ENCODE assay signal across 7 mouse cellular contexts in the genomic region with DNA sequence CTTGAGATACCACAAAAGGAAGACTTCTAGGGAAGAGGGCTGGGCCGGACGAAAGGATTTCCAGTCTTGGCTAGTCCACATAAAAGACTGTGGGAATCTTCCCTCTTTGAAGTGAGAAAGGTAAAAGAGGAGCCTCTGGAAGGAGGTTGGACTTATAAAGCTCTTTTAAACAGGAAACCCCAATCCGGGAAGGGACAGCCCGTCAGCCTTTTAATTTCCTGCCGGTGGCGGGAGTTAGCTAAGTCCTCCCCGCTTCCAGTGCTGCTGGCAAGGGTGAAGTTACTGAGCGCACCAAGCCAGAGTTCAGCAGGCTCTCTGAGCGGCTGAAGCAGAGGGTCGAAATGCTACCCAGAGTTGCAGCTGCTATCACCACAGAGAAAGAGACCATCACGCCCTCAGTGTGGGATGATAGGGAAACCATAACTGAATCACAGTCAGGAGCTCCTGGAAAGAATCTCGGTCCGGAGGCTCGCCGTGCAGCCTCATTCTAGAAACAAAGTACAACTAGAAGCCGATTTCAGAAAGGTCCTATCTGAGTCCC.
DNase-seq lines count a peak whose midpoint lies in the region; ATAC-seq and TF ChIP-seq lines count a peak whose summit lies in the region.

No protein-coding gene starts in this region.

- H3K36me3 ChIP-seq in E14TG2a.4 (ENCODE audit: insufficient read depth, low read length) (no peaks in the 10 kb centered on the region), myocyte (ENCODE audit: control insufficient read depth, insufficient read depth) (no peaks in the 10 kb centered on the region)
- H3K36me3 ChIP-seq in hindbrain, embryonic 13.5 days, result no peaks in the 10 kb centered on the region

- H3K9ac ChIP-seq in hindbrain, embryonic 13.5 days, result peak overlapping the region; percentile 82

- H3K4me2 ChIP-seq in hindbrain, embryonic 13.5 days, result peak overlapping the region; percentile 91
- peak overlapping the region; percentile 91 for H3K4me2 ChIP-seq in myocyte (ENCODE audit: low read depth)

- H3K4me1 ChIP-seq in E14TG2a.4 (replicated peaks; ENCODE audit: low read depth, low read length), result peaks cover 32% of the 10 kb centered on the region
- peaks cover 26% of the 10 kb centered on the region for H3K4me1 ChIP-seq in hindbrain, embryonic 13.5 days (replicated peaks)

- no peak for TF ChIP-seq CTCF in E14TG2a.4 (conservative IDR thresholded peaks at IDR 0.05; ENCODE audit: low read length)

- peak; percentile 41 for ATAC-seq in hindbrain, embryonic 13.5 days (ENCODE audit: low FRiP score)

- H3K79me2 ChIP-seq in myocyte (ENCODE audit: control insufficient read depth, insufficient read depth), result peaks cover 68% of the 10 kb centered on the region

- TF ChIP-seq POLR2A in myocyte (IDR thresholded peaks at IDR 0.05; ENCODE audit: insufficient read length, low read depth), result peak; percentile 48

- peak overlapping the region; percentile 49 for H3ac ChIP-seq in myocyte (ENCODE audit: control insufficient read depth, insufficient read length)

- H3K27me3 ChIP-seq in E14TG2a.4 (ENCODE audit: insufficient read depth, low read length) (peaks cover 67% of the 10 kb centered on the region), myocyte (ENCODE audit: control insufficient read depth, insufficient read depth, insufficient read length) (no peaks in the 10 kb centered on the region)
- H3K27me3 ChIP-seq in hindbrain, embryonic 13.5 days, result peaks cover 5% of the 10 kb centered on the region; the same call in 1 of the 2 replicates

- H3K4me3 ChIP-seq in E14TG2a.4 (replicated peaks; ENCODE audit: low read length) (peak overlapping the region; percentile 82), myocyte (peak overlapping the region; percentile 92)
- H3K4me3 ChIP-seq in hindbrain, embryonic 13.5 days, result peak overlapping the region; percentile 64

- peaks cover 5% of the 10 kb centered on the region; the same call in 1 of the 2 replicates for H3K9me3 ChIP-seq in E14TG2a.4 (ENCODE audit: low read length)
- H3K9me3 ChIP-seq in hindbrain, embryonic 13.5 days, result no peaks in the 10 kb centered on the region

- DNase-seq in adipocyte (ENCODE audit: low spot score), result peak; percentile 57
- peak; percentile 49 for DNase-seq in forelimb bud, embryonic 11.5 days (ENCODE audit: low read depth, low spot score)
- peak; percentile 19 for DNase-seq in liver
- no peak for DNase-seq in left cerebral cortex, adult 11 months (ENCODE audit: low spot score)

- WGBS in hindbrain, embryonic 13.5 days, result under 1% methylated on average over 16 of the region's 16 CpGs

- peak overlapping the region; percentile 37; the same call in 1 of the 2 replicates for H3K27ac ChIP-seq in hindbrain, embryonic 13.5 days

TF ChIP-seq in myocyte, 11 proteins besides CTCF, POLR2A, EP300 and RAD21:
- TF ChIP-seq MYOG (IDR thresholded peaks at IDR 0.05; ENCODE audit: control insufficient read depth in 1 of 3, insufficient read depth in 1 of 3, insufficient read length in 2 of 3, low read depth in 2 of 3) (peak in 1 of 3 experiments; percentile 71), TCF3 (IDR thresholded peaks at IDR 0.05; ENCODE audit: insufficient read length, low read depth) (no peak), SRF (IDR thresholded peaks at IDR 0.05; ENCODE audit: control insufficient read depth, insufficient read length, low read depth) (no peak), TCF12 (IDR thresholded peaks at IDR 0.05; ENCODE audit: insufficient read depth, poor library complexity, severe bottlenecking) (no peak), CEBPB (IDR thresholded peaks at IDR 0.05; ENCODE audit: insufficient read depth, poor library complexity, severe bottlenecking) (no peak), REST (IDR thresholded peaks at IDR 0.05; ENCODE audit: insufficient read depth, insufficient read length) (no peak), USF1 (IDR thresholded peaks at IDR 0.05; ENCODE audit: low read depth) (no peak), E2F4 (IDR thresholded peaks at IDR 0.05; ENCODE audit: insufficient read depth) (no peak), MYOD1 (IDR thresholded peaks at IDR 0.05; ENCODE audit: control insufficient read depth in 1 of 3, insufficient read length in 2 of 3, low read depth in 2 of 3) (peak in 1 of 3 experiments; percentile 54), MAX (IDR thresholded peaks at IDR 0.05; ENCODE audit: low read depth) (no peak), POLR2AphosphoS2 (IDR thresholded peaks at IDR 0.05; ENCODE audit: insufficient read length, low read depth) (peak; percentile 54)
TF ChIP-seq in myocyte: peak in this region for 3.
